Mouse (Mus musculus) embryonic facial prominence, embryonic 14.5 days (tissue): ENCODE results near the gene Erap1. TPM values are rescaled to one million over a fixed set of nuclear protein-coding genes. Genes with fewer than 3 reads are reported as not detected.

Experiments used
- polyA plus RNA-seq: library from polyadenylated mRNA; unstranded; fragments of >200 nt; fragmentation: Nextera tagmentation; extraction: Ambion mirVana; gene quantifications from 2 replicates; pipeline ENCODE4 v1.2.1, GENCODE M21; 2014

Erap1 gene
- polyA plus RNA-seq, 1 experiment from 2014 or later: 13.8 TPM

Other genes with a start within 250 kb of the Erap1 start
- 5.8 and 6.8 TPM in 2 replicates for gene Zfp72, start 248.7 kb upstream of the Erap1 start, polyA plus RNA-seq
- 73.0 and 78.2 TPM in 2 replicates for gene Ftl1-ps1, start 239.9 kb upstream of the Erap1 start, polyA plus RNA-seq
- 16.0 and 19.2 TPM in 2 replicates for gene Zfp825, start 145.6 kb upstream of the Erap1 start, polyA plus RNA-seq
- gene Cast, start 169.2 kb downstream of the Erap1 start, polyA plus RNA-seq: 42.5 and 47.9 TPM in 2 replicates